Mouse (Mus musculus) forebrain, postnatal 0 days (tissue): ENCODE data around the gene Orai1. TPM values are rescaled to one million over a fixed set of nuclear protein-coding genes. Genes with fewer than 3 reads are reported as not detected.
"Not testable (repeated sequence)": the region's sequence is repeated elsewhere in the genome, so short reads cannot be mapped to it uniquely, and the experiment has no call there.

Source experiments
- ATAC-seq: fragments of 200-750 bp; cut with Nextera tagmentation; 2 replicates; pipeline ENCODE4 v1.8.0; 2017; ENCODE audit warnings: mild to moderate bottlenecking, moderate library complexity
- DNase-seq: peaks from one replicate; pipeline ENCODE4 v3.0.0-alpha.2; 2015
- H3K27ac ChIP-seq: fragments of 300-500 bp; sonication (generic); 2 replicates; pipeline ENCODE4 v1.5.1; 2014; ENCODE audit warnings: low read depth, mild to moderate bottlenecking, antibody characterized with exemption, low read length, moderate library complexity, mixed read lengths
- H3K27me3 ChIP-seq: fragments of 300-500 bp; sonication (generic); 2 replicates; pipeline ENCODE4 v1.6.1; 2014; ENCODE audit warnings: mild to moderate bottlenecking, low read length, mixed read lengths; ENCODE audit not compliant: insufficient read depth
- H3K36me3 ChIP-seq: fragments of 300-500 bp; sonication (generic); 2 replicates; pipeline ENCODE4 v1.6.1; 2014; ENCODE audit warnings: mild to moderate bottlenecking, moderate library complexity; ENCODE audit not compliant: insufficient read depth
- H3K4me1 ChIP-seq: fragments of 300-500 bp; sonication (generic); 2 replicates; pipeline ENCODE4 v1.6.1; 2014; ENCODE audit warnings: antibody characterized with exemption; ENCODE audit not compliant: insufficient read depth
- H3K4me2 ChIP-seq: fragments of 300-500 bp; sonication (generic); 2 replicates; pipeline ENCODE4 v1.6.1; 2014; ENCODE audit warnings: low read depth, mild to moderate bottlenecking, moderate library complexity
- H3K4me3 ChIP-seq: fragments of 300-500 bp; sonication (generic); 2 replicates; pipeline ENCODE4 v1.5.1; 2014; ENCODE audit warnings: low read depth, low read length, mixed read lengths
- H3K9ac ChIP-seq: fragments of 300-500 bp; sonication (generic); 2 replicates; pipeline ENCODE4 v1.6.1; 2014; ENCODE audit warnings: mild to moderate bottlenecking
- H3K9me3 ChIP-seq: fragments of 300-500 bp; sonication (generic); 2 replicates; pipeline ENCODE4 v1.6.1; 2016; ENCODE audit warnings: low read length
- CTCF ChIP-seq: sonication (generic); IDR thresholded peaks from 2 replicates; pipeline ENCODE4 v1.5.1; 2016; ENCODE audit warnings: antibody characterized with exemption, control low read depth, low read depth
- WGBS: fragments of 180-500 bp; shearing (Covaris S2); extraction: QIAGEN DNeasy Blood & Tissue Kit; methylation state at CpG from one replicate; pipeline ENCODE4 v1.1.7; 2014; 5-methylcytosine and 5-hydroxymethylcytosine counted together
- polyA plus RNA-seq: library from polyadenylated mRNA; unstranded; fragments of >200 nt; fragmentation: Nextera tagmentation; extraction: Ambion mirVana; gene quantifications from 2 replicates; pipeline ENCODE4 v1.2.1, GENCODE M21; 2015
- total RNA-seq: library from RNA; depleted of rRNA; stranded (reverse); fragments of >200 nt; gene quantifications from 2 replicates; pipeline ENCODE4 v1.2.3, GENCODE M21; 2014; rRNA removed

Orai1 gene
- total RNA-seq, result 13.8 and 19.4 TPM in 2 replicates
- polyA plus RNA-seq, result 10.7 and 14.4 TPM in 2 replicates

DNA sequence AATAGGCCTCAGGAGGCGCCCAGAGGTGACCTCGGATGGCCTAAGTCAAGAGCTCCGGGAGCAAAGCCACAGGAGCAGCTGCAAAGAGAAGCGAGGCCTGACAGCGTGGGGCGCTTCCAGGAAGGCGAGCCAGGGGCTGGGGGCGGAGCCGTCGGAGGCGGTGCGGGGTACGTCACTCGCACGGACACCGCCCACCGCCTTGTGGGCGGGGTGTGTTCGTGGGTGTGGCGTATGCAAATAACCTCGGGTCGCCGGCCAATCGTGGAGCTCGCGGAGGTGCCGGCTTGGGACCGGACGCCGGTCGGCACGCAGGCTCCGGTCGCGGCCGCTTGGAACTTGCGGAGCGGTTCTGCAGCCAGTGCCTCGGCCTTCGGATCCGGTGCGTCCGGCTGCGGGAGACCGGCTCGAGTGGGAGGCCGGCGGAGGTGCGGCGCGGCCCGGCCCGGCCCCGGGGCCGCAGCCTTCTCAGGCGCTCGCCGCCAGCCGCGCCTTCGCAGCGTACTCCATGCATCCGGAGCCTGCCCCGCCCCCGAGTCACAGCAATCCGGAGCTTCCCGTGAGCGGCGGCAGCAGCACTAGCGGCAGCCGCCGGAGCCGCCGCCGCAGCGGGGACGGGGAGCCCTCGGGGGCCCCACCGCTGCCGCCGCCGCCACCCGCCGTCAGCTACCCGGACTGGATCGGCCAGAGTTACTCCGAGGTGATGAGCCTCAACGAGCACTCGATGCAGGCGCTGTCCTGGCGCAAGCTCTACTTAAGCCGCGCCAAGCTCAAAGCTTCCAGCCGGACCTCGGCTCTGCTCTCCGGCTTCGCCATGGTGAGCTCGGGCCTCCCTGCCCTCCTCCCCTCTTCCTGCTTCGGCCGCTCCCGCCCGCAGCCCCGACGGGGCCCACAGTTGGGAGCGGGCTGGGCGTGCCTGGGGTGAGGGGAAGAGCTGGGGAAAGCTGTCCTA is at the start of gene Orai1:
Gene Orai1, plus strand, starts transcription at position 322 of the 949 bp plus-strand sequence.
- H3K36me3 ChIP-seq, result no peaks in the 10 kb centered on the region
- ATAC-seq, result peak; percentile 93
- peak; percentile 44 for TF ChIP-seq CTCF
- H3K9ac ChIP-seq, result peak within 1 kb of the TSS; percentile 75
- peak; percentile 96 for DNase-seq
- WGBS, result 2% methylated on average over 85 of the region's 106 CpGs
- H3K4me2 ChIP-seq, result peak within 1 kb of the TSS; percentile 73
- peaks cover 9% of the 10 kb centered on the region; the same call in 1 of the 2 replicates for H3K4me1 ChIP-seq
- no peaks in the 10 kb centered on the region for H3K27me3 ChIP-seq
- peak within 1 kb of the TSS; percentile 90 for H3K27ac ChIP-seq
- no peaks in the 10 kb centered on the region for H3K9me3 ChIP-seq
- H3K4me3 ChIP-seq, result peak within 1 kb of the TSS; percentile 72

DNA sequence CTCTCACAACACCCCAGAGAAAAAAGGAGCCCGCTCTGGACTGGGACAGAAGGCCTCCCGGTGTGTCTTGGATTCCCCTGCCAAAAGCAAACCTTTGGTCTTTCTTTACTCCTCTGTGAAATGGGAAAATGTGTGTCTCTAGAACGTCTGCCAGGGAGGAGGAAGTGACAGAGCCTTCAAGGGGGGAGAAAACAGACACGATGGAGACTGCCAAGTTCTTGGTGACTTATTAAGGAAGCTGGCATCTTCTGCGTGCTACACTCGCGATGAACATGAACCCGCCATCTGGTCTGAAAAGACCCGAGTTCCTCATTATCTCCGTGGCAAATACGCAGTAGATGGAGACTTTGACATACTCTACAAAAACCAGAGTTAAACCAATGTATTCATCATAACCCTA is 49.4 kb upstream of the Orai1 start:
- Histone ChIP-seq H3K9me3 (no peaks in the 10 kb centered on the region), H3K36me3 (no peaks in the 10 kb centered on the region), H3K27ac (no peak overlapping the region), H3K9ac (no peak overlapping the region), H3K4me3 (no peak overlapping the region), H3K27me3 (no peaks in the 10 kb centered on the region), H3K4me2 (no peak overlapping the region), H3K4me1 (no peaks in the 10 kb centered on the region)
- ATAC-seq, result peak; percentile 38; the same call in 1 of the 2 replicates
- TF ChIP-seq CTCF, result no peak
- peak; percentile 67 for DNase-seq
- WGBS, result 60% methylated on average over 11 of the region's 11 CpGs

DNA sequence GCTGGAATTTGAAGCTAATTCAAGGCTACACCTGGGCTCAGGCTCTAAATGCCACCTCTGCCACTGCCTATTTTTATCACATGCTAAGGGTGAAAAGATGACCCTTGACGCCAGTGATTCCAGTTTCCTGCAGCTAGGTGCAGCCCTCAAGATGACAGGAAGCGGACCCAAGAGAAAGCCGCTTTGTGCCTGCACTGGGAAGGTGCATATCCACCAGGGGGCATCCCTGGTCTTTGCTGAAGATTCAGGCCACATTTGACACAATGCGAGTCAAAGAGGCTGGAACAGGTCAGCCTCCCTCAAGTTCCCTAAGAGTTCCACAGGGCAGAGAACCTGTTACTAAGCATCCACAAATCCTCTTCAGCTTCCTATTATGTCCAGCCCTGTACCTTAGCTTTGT is 46.6 kb upstream of the Orai1 start:
- 28% methylated on average over 4 of the region's 4 CpGs for WGBS

DNA sequence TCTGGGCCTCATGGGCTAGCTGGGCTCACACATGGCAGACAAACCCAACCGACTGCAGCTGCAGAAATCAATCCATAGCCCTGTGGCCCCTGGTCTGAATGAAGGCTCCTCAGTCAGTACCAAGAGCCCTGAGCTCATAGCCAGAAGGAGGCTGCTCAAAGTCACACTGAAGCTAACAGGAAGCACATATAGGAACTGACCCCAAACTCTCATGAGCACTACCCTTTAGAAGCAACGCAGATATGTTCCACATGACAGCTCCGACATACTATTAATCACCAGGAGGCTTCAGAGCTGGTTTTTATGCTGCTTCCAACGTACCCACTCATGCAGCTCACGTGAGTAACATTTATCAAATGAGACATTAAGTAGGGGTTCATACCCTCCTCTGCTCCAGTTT is 44.8 kb upstream of the Orai1 start:
- Histone ChIP-seq H3K9ac (no peak overlapping the region), H3K4me3 (no peak overlapping the region), H3K9me3 (no peaks in the 10 kb centered on the region), H3K27me3 (no peaks in the 10 kb centered on the region), H3K4me1 (no peaks in the 10 kb centered on the region), H3K27ac (no peak overlapping the region), H3K36me3 (no peaks in the 10 kb centered on the region), H3K4me2 (no peak overlapping the region)
- no peak for TF ChIP-seq CTCF
- no peak for ATAC-seq
- whole genome bisulfite sequencing, result 85% methylated on average over 5 of the region's 5 CpGs
- no peak for DNase-seq

More for the DNA sequence above, 46.6 kb upstream of the Orai1 start:
- Histone ChIP-seq H3K27me3 (no peaks in the 10 kb centered on the region), H3K4me1 (no peaks in the 10 kb centered on the region), H3K4me2 (no peak overlapping the region), H3K36me3 (no peaks in the 10 kb centered on the region), H3K4me3 (no peak overlapping the region), H3K9me3 (no peaks in the 10 kb centered on the region), H3K9ac (no peak overlapping the region), H3K27ac (no peak overlapping the region)
- TF ChIP-seq CTCF, result peak; percentile 85
- ATAC-seq, result peak; percentile 42; the same call in 1 of the 2 replicates
- peak; percentile 73 for DNase-seq

DNA sequence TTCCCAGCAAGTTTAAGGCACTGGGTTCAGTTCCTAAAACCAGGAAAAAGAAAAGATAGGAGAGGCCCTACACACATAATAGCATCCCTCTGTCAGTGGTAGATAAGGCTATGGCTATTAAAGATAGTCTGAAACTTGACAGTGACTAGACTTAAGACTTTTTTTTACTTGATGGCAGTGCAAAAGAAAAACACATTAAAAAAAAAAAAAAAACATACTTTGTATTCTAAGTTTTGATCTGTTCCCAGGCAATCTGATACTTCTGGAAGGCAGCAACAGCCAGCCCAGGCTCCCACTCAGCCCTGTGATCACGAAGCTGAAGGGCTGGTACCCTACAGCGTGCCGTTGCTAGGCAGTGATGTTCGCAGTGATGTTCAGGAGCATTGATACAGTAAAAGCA is 43.4 kb upstream of the Orai1 start:
- no peaks in the 10 kb centered on the region for H3K27me3 ChIP-seq
- no peak overlapping the region for H3K4me3 ChIP-seq
- peak; percentile 71 for ATAC-seq
- H3K9ac ChIP-seq, result no peak overlapping the region
- no peak overlapping the region for H3K4me2 ChIP-seq
- H3K4me1 ChIP-seq, result no peaks in the 10 kb centered on the region
- 63% methylated on average over 4 of the region's 4 CpGs for WGBS
- no peak for TF ChIP-seq CTCF
- H3K27ac ChIP-seq, result peak overlapping the region; percentile 73; the same call in 1 of the 2 replicates
- DNase-seq, result peak; percentile 47
- H3K36me3 ChIP-seq, result no peaks in the 10 kb centered on the region
- no peaks in the 10 kb centered on the region for H3K9me3 ChIP-seq

DNA sequence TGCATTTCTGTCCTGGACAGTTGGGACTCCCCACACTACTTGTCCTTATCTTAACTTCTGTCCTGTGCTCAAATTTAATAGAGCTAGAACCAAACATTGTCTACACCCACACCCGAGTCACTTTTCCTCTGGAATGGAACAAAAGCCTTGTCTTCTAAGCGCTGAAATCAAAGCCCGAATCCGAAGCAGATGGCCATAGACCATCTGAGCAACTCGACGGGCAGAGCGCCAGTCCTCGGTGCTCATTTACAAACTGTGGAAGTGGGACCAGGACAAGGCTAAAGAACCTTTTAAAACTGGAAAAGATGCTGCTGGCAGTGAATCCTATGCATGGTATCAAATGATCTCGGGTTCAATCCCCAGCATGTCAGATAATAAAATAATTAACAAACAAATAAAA is 42.8 kb upstream of the Orai1 start:
- no peak overlapping the region for H3K4me3 ChIP-seq
- no peaks in the 10 kb centered on the region for H3K4me1 ChIP-seq
- peak overlapping the region; percentile 73 for H3K27ac ChIP-seq
- H3K36me3 ChIP-seq, result no peaks in the 10 kb centered on the region
- H3K27me3 ChIP-seq, result no peaks in the 10 kb centered on the region
- peak; percentile 83 for DNase-seq
- no peaks in the 10 kb centered on the region for H3K9me3 ChIP-seq
- no peak overlapping the region for H3K9ac ChIP-seq
- ATAC-seq, result peak; percentile 54; the same call in 1 of the 2 replicates
- WGBS, result 26% methylated on average over 9 of the region's 9 CpGs
- H3K4me2 ChIP-seq, result no peak overlapping the region
- no peak for TF ChIP-seq CTCF

DNA sequence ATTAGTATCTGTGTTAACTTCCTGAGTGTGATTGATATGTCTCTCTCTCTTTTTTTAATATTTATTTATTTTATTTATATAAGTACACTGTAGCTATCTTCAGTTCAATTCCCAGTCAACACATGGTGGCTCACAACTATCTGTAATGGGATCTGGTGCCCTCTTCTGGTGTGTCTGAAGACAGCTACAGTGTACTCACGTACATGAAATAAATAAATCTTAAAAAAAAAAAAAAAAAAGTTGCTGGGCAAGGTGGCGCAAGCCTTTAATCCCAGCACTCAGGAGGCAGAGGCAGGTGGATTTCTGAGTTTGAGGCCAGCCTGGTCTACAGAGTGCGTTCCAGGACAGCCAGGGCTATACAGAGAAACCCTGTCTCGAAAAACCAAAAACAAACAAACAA is 40.2 kb upstream of the Orai1 start:
- 91% methylated on average over 4 of the region's 4 CpGs for WGBS
- not testable (repeated sequence) for H3K9ac ChIP-seq

More for the DNA sequence above, 40.2 kb upstream of the Orai1 start:
- H3K27ac ChIP-seq, H3K4me3 ChIP-seq, H3K27me3 ChIP-seq, H3K4me2 ChIP-seq, ATAC-seq, H3K9me3 ChIP-seq, DNase-seq, H3K4me1 ChIP-seq, H3K36me3 ChIP-seq: not testable (repeated sequence)
